Mouse (Mus musculus): Measurements from ENCODE around the gene Acss1. TPM values are rescaled to one million over a fixed set of nuclear protein-coding genes. Genes with fewer than 3 reads are reported as not detected.
A peak's percentile ranks its signal among the peaks of the same experiment; 100 is the strongest.

The Acss1 gene
- total and polyA plus RNA-seq, 3 experiments: 256 to 332 (median 301) TPM

DNA sequence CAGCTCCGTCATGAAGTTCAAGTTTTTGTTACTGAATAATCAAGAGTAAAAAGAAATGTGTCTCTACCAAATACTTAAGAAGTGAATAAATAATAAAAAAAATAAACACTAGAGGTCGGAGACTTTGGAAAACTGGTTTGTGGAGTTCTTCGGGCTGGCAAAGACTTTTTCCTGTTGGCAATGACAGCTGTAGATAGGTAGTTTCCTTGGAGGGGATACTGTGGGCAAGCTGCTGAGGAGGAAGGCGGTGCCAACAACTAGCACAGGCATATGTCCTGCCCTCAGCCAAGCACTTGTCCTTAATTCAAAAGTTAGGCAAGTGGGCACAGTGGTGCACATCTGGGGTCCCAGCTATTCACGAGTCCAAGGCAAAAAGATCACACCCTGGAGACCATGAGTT is 656 bp upstream of the Acss1 start:
- H3K9ac ChIP-seq (ENCODE audit: low read depth, low read length): no peak overlapping the region
- no peaks in the 10 kb centered on the region; the same call in 1 of the 2 replicates for H3K79me2 ChIP-seq (replicated peaks; ENCODE audit: control insufficient read depth, insufficient read depth, low read length)
- peaks cover 3% of the 10 kb centered on the region; the same call in 1 of the 2 replicates for H3K36me3 ChIP-seq (ENCODE audit: control insufficient read depth, insufficient read depth, low read length)
- no peak overlapping the region for H3K4me3 ChIP-seq
- no peak for TF ChIP-seq CTCF (IDR thresholded peaks at IDR 0.05)
- intact Hi-C loops (cut with DNase I): no loop called here
- H3K27me3 ChIP-seq (ENCODE audit: control insufficient read depth, insufficient read depth, low read length): no peaks in the 10 kb centered on the region
- no peak for DNase-seq
- H3K27ac ChIP-seq: peak overlapping the region; percentile 84; the same call in 1 of the 2 replicates
- 75% methylated on average over 5 of the region's 5 CpGs for WGBS
- peaks cover 5% of the 10 kb centered on the region for H3K4me1 ChIP-seq (ENCODE audit: control insufficient read depth, insufficient read depth, low read length)

DNA sequence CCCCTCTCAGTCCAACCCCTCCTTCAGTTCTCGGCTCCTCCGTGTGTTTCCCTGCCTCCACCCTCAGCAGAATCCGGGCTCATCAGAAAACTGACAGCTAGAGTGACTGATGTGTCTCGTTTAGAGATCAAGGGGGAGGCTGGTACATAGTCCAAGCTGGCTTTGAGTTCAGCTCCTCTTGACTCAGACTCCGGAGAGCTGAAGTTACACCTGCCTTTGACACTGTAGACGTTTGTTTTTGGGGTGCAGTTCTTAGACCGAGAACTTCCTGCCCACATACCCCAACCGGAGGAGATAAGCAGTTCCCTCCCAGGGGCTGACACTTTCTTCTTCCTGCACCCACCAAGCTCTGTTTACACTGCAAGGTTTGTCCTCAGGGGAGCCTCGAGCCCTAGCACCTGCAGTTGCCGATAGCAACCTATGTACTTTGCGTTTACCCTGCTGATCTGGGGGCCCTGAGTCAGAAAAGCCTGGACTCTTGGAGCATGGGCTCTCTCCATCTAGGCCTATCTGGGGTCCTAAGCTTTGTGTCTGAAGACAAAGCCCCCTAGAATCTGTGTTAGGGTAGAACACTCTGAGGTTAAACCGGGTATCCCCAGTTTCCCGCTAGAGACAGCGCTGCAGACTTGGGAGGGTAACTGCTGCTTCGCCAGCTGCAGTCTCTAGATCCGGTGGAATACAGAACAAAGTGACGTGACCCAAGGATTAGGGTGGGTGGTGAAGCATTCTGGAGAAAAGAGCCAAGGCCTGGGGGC is 1.1 kb downstream of the Acss1 start:
- peak; percentile 49 to 56 for DNase-seq
- TF ChIP-seq POLR2A (IDR thresholded peaks at IDR 0.05; ENCODE audit: insufficient read depth, low read depth, low read length) (no peak), CTCF (IDR thresholded peaks at IDR 0.05) (no peak), EP300 (IDR thresholded peaks at IDR 0.05; ENCODE audit: insufficient read depth, low read depth, low read length) (no peak; the same call in 1 of the 2 replicates)
- Histone ChIP-seq H3K27me3 (ENCODE audit: control insufficient read depth, insufficient read depth, low read length) (no peaks in the 10 kb centered on the region), H3K36me3 (ENCODE audit: control insufficient read depth, insufficient read depth, low read length) (peaks cover 13% of the 10 kb centered on the region; the same call in 1 of the 2 replicates), H3K79me2 (replicated peaks; ENCODE audit: control insufficient read depth, insufficient read depth, low read length) (no peaks in the 10 kb centered on the region; the same call in 1 of the 2 replicates), H3K9ac (ENCODE audit: low read depth, low read length) (peak overlapping the region; percentile 94), H3K27ac (peak overlapping the region; percentile 84), H3K4me3 (peak overlapping the region; percentile 78), H3K4me1 (ENCODE audit: control insufficient read depth, insufficient read depth, low read length) (peaks cover 10% of the 10 kb centered on the region)
- WGBS: 3% methylated on average over 17 of the region's 17 CpGs
- intact Hi-C loops (cut with DNase I): no loop called here

DNA sequence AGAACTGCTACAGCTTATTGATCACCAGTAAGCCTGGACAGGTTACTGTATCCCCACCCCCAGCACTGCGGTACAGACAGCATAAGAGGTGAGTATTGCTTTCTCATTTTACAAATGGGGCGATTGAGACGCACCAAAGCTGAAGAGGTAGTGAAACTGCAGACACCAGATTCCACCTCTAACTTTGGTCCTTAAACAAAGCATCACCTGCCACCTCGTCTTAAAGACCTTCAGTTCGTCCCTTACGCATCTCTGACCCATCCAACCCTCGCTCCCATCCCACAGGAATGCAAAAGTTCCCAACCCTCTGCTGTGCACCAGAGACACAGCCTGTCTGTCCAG is 1.6 kb downstream of the Acss1 start:
- peaks cover 19% of the 10 kb centered on the region; the same call in 1 of the 2 replicates for H3K36me3 ChIP-seq (ENCODE audit: control insufficient read depth, insufficient read depth, low read length)
- peak overlapping the region; percentile 78 for H3K4me3 ChIP-seq
- DNase-seq: no peak
- H3K9ac ChIP-seq (ENCODE audit: low read depth, low read length): peak overlapping the region; percentile 94
- no peaks in the 10 kb centered on the region; the same call in 1 of the 2 replicates for H3K79me2 ChIP-seq (replicated peaks; ENCODE audit: control insufficient read depth, insufficient read depth, low read length)
- no peaks in the 10 kb centered on the region for H3K27me3 ChIP-seq (ENCODE audit: control insufficient read depth, insufficient read depth, low read length)
- TF ChIP-seq POLR2A (IDR thresholded peaks at IDR 0.05; ENCODE audit: insufficient read depth, low read depth, low read length) (no peak), EP300 (IDR thresholded peaks at IDR 0.05; ENCODE audit: insufficient read depth, low read depth, low read length) (no peak), CTCF (IDR thresholded peaks at IDR 0.05) (no peak)
- 47% methylated on average over 7 of the region's 7 CpGs for WGBS
- H3K27ac ChIP-seq: peak overlapping the region; percentile 84
- intact Hi-C loops (cut with DNase I): no loop called here
- peaks cover 12% of the 10 kb centered on the region for H3K4me1 ChIP-seq (ENCODE audit: control insufficient read depth, insufficient read depth, low read length)

DNA sequence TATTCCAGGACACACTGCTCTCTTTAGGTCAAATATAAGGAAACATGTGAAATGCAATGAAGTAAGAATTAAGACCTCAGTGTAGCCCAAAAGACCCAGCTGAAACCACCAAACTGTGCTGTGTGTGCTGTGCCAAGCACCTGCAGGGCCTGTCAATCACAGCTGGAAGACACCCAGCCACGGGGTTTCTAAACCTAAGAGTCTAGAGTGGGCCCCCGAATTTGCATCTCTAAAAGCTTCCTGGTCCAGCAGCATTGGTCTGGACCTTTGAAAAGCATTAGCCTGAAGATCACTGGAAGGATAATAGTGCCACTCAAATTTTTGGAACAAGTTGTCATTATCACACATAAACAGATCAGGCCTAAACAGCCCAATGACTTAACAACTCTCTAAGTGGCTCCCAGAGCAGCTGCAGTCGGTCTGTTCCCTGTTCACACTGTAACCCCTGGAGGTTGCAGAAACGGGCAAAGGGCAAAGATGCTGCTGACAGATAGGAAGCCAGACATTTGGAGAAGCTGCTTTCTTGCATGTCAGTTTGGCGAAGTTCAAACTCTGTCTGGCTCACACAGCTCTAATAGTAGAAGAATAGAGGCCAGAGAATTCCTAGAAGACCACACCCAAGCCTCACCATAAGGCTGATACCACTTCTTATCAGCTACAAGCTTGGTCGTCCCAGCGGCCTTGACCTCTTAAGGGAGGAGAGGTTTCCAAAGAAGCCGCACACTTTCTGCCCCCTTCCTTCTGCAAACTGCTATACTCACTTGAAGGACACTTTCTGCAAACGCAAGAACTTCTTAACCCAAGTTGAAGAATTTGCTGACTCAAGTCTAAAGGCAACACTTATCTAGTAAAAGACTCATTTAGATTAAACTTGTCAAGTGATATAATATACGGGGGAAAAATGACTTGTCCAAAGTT is 2.5 kb downstream of the Acss1 start:
- peak overlapping the region; percentile 84 for H3K27ac ChIP-seq
- H3K4me1 ChIP-seq (ENCODE audit: control insufficient read depth, insufficient read depth, low read length): peaks cover 13% of the 10 kb centered on the region
- 32% methylated on average over 10 of the region's 10 CpGs for WGBS

DNA sequence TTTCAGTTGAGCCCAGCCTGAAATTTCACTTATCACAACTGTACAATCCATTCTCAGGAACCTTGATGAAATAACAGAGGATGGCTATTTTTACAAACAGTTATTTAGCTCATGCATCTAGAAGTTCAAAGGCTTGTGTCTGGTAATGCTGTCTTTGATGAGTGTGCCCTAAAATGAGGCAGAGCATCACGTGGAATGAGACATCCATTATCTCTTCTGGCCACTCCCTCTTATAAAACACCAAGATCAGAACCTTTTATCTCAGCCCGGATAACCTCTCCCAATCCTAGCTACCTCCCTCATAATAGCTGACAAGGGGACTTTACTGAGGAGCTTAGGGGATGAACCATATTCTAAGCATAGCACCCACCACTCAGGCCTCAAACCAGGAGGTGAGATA is 3.3 kb downstream of the Acss1 start:
- Histone ChIP-seq H3K27me3 (ENCODE audit: control insufficient read depth, insufficient read depth, low read length) (no peaks in the 10 kb centered on the region), H3K36me3 (ENCODE audit: control insufficient read depth, insufficient read depth, low read length) (peaks cover 30% of the 10 kb centered on the region; the same call in 1 of the 2 replicates), H3K9ac (ENCODE audit: low read depth, low read length) (no peak overlapping the region), H3K4me3 (no peak overlapping the region; the same call in 1 of the 2 replicates), H3K79me2 (replicated peaks; ENCODE audit: control insufficient read depth, insufficient read depth, low read length) (no peaks in the 10 kb centered on the region; the same call in 1 of the 2 replicates), H3K27ac (peak overlapping the region; percentile 84), H3K4me1 (ENCODE audit: control insufficient read depth, insufficient read depth, low read length) (peaks cover 19% of the 10 kb centered on the region)
- intact Hi-C loops (cut with DNase I): no loop called here
- DNase-seq: no peak
- 53% methylated on average over 2 of the region's 2 CpGs for WGBS
- TF ChIP-seq EP300 (IDR thresholded peaks at IDR 0.05; ENCODE audit: insufficient read depth, low read depth, low read length): no peak
- no peak for TF ChIP-seq POLR2A (IDR thresholded peaks at IDR 0.05; ENCODE audit: insufficient read depth, low read depth, low read length)
- no peak for TF ChIP-seq CTCF (IDR thresholded peaks at IDR 0.05)

More for the DNA sequence above, 2.5 kb downstream of the Acss1 start:
- H3K9ac ChIP-seq (ENCODE audit: low read depth, low read length): peak overlapping the region; percentile 26
- no peaks in the 10 kb centered on the region; the same call in 1 of the 2 replicates for H3K79me2 ChIP-seq (replicated peaks; ENCODE audit: control insufficient read depth, insufficient read depth, low read length)
- intact Hi-C loops (cut with DNase I): no loop called here
- TF ChIP-seq CTCF (IDR thresholded peaks at IDR 0.05) (no peak), POLR2A (IDR thresholded peaks at IDR 0.05; ENCODE audit: insufficient read depth, low read depth, low read length) (no peak), EP300 (IDR thresholded peaks at IDR 0.05; ENCODE audit: insufficient read depth, low read depth, low read length) (0 out of 2 replicates have a peak, but pooled peaks have one; percentile 18)
- peak overlapping the region; percentile 32; the same call in 1 of the 2 replicates for H3K4me3 ChIP-seq
- no peaks in the 10 kb centered on the region for H3K27me3 ChIP-seq (ENCODE audit: control insufficient read depth, insufficient read depth, low read length)
- H3K36me3 ChIP-seq (ENCODE audit: control insufficient read depth, insufficient read depth, low read length): peaks cover 25% of the 10 kb centered on the region; the same call in 1 of the 2 replicates
- peak in 1 of 2 experiments; percentile 36 for DNase-seq
